Mouse (Mus musculus) megakaryocyte-erythroid progenitor cell, adult 5 weeks (primary cell): ENCODE results near the gene Samd7. TPM values are rescaled to one million over a fixed set of nuclear protein-coding genes. Genes with fewer than 3 reads are reported as not detected.

Experiments
- polyA plus RNA-seq: library from polyadenylated mRNA; stranded (reverse); fragments of >175 nt; gene quantifications from 2 replicates; pipeline ENCODE4 v1.2.3, GENCODE M21; 2012

Samd7 gene
- not detected in 2 replicates for polyA plus RNA-seq

DNA sequence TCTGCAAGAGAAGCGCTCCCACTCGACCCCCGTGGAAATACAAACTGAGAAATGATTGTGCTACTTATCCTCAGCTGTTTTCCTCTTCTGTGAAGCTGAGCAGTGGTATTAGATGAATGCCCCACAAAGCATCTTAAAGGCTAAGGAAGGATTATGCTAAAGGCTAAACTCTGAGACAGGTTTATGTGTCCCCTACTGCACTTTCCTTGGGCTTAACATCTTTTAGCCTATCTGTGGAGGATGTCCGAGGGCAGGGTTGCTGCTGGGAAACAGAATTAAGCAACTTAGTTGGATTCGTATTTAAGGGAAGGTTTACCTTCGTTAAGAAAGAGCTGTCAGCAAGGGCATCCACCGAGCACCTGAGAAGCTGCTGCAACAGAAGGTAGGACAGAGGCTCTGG lies at the start of gene Samd7:
TSS of gene Samd7 (plus strand) at position 288 of the 400 bp plus-strand sequence.

DNA sequence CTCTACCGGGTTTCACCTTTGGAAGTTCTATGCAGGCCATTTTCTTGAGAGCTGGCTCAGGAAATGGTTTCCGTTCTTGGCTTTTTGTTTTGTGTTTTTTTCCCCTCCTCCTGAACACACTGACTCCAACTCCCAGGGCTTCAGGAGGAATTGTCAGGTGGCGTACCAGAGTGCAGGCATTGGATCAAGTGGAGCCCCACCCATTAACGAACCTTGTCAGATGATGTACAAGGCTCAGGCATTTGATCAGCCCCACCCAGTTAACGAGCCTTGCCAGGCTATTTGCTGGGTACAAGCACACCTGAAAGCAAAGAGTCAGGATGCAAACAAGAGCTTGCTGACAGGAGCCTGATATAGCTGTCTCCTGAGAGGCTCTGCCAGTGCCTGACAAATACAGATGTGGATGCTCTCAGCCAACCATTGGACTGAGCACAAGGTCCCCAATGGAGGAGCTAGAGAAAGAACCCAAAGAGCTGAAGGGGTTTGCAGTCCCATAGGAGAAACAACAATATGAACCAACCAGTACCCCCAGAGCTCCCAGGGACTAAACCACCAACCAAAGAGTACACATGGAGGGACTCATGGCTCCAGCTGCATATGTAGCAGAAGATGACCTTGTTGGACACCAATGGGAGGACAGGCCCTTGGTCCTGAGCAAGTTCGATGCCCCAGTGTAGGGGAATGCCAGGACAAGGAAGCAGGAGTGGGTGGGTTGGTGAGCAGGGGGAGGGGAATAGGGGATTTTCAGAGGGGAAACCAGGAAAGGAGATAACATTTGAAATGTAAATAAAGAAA lies 46.2 kb upstream of the Samd7 start, which contains the start of gene Lrrc31:
TSS of gene Lrrc31 (minus strand) at position 133 of the 795 bp plus-strand sequence.

DNA sequence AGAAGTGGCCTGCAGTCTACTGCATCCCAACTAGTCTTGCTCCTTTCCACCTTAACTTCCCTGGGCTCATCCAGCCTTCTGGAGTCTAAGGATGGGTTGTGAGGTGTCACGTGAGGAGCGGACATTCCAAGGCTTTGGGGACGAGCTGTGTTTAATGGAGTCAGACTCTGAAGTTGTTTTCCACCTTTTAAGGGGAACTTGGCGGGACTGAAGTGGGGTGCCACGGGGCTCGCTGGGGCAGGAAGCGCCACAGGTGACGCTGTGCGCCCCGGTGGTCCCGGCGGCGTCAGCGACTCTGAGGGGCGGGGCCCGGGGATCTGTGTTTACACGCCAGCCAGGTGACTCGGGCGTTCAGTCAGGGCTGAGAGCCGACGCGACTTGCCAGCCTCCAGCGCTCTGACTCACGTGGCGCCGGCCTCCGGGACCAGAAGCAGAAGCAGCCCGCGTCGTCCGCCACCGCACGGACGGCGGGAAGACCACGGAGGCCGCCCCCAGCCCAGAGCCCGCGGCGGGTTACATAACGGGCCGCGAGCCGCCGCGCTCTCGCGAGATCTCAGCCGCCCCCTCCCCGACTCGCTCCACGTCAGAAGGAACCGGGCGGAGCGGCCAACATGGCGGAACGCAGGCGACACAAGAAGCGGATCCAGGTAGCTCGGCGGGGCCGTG lies 46.8 kb downstream of the Samd7 start, which contains the start of gene Sec62:
TSS of gene Sec62 (plus strand) at position 139 of the 666 bp plus-strand sequence.

Other genes with a start within 250 kb of the Samd7 start
- gene Mecom, start 198.3 kb upstream of the Samd7 start, polyA plus RNA-seq, result 0.45 and 0.80 TPM in 2 replicates
- 0.03 TPM in 1 of 2 replicates, not detected in the other for gene Actrt3, start 146.4 kb upstream of the Samd7 start, polyA plus RNA-seq
- 1.1 and 1.2 TPM in 2 replicates for gene Mynn, start 144.2 kb upstream of the Samd7 start, polyA plus RNA-seq
- not detected in 2 replicates for gene Lrriq4, start 101.8 kb upstream of the Samd7 start, polyA plus RNA-seq
- 0.09 TPM in 1 of 2 replicates, not detected in the other for gene Lrrc34, start 98.4 kb upstream of the Samd7 start, polyA plus RNA-seq
- gene Lrrc31, start 46.5 kb upstream of the Samd7 start, polyA plus RNA-seq, result 0.05 TPM in 1 of 2 replicates, not detected in the other
- gene Sec62, start 46.6 kb downstream of the Samd7 start, polyA plus RNA-seq, result 16.4 and 27.7 TPM in 2 replicates
- gene Gpr160, start 109.7 kb downstream of the Samd7 start, polyA plus RNA-seq, result 1.6 and 3.7 TPM in 2 replicates
- gene Phc3, start 223.1 kb downstream of the Samd7 start, polyA plus RNA-seq, result 3.0 and 3.3 TPM in 2 replicates
- 2.8 and 3.2 TPM in 2 replicates for gene Prkci, start 249.5 kb downstream of the Samd7 start, polyA plus RNA-seq